Mouse (Mus musculus) kidney, adult 2 months (tissue): ENCODE measurements at regions not wholly inside any gene's neighbourhood (a gene's known extent, or its start where the extent isn't known, plus 50 kb on each side); places are given as distances from the start of the nearest gene placed in this dataset.
"Not testable (repeated sequence)": the region's sequence is repeated elsewhere in the genome, so short reads cannot be mapped to it uniquely, and the experiment has no call there.

Source experiments
- CTCF ChIP-seq: fragments of 200-500 bp; conservative IDR thresholded peaks from 2 replicates; pipeline ENCODE4 v1.5.1; 2011; ENCODE audit warnings: low read depth, mild to moderate bottlenecking, control low read depth, low read length, moderate library complexity, mixed read lengths; ENCODE audit not compliant: insufficient read depth, insufficient read length
- POLR2A ChIP-seq: fragments of 200-500 bp; IDR thresholded peaks from one replicate; pipeline ENCODE4 v1.6.1; 2011; ENCODE audit warnings: low read depth, low read length, control low read depth

GRCm38 (mm10) chr10:62031986-62032385 is 53.1 kb upstream of the Col13a1 start:
- not testable (repeated sequence) for TF ChIP-seq CTCF, POLR2A
